Mouse (Mus musculus) kidney, postnatal 14 days (tissue): ENCODE measurements at regions not wholly inside any gene's neighbourhood (a gene's known extent, or its start where the extent isn't known, plus 50 kb on each side); places are given as distances from the start of the nearest gene placed in this dataset.

Source experiments
- DNase-seq: peaks from one replicate; pipeline ENCODE4 v3.0.0; 2022; ENCODE audit warnings: mixed read lengths

DNA sequence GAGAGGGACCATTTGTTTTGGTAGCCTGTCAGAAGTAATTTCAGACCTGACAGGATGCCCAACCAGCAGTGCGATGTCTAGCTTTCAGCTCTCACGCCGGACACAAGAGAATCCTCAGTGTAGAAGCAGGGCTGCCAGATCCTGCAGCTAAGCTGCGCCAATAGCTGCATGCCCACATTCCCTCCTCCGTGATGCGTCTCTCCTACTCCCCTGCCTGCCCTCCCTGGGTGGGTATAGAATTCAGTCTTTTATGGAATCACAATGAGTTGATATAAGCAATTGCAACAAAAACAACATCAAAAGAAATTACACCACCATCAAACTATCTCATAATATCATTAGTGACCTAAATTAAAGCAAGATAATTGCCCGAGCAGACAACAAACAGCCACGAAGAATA lies 587.1 kb downstream of the Ofcc1 start:
- peak; percentile 3 for DNase-seq

DNA sequence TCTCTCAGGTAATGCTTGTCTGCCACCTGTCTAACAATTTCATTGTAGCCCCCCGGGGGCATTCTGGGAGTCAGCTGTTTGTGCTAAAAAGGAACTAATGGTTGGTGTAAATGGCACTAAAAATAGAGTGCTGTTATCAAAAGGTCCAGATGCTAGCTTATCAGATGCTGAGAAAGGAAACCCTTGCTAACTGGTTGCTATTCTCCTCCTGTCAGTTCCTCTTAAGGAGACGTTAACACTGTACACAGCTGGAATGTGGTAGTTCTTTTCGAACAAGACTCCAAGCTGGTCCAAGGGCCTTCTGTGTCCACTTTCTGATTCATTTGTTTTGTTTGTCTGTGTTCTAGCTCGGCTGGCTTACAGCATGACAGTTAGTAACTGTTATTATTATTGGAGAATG lies 592.0 kb downstream of the Ofcc1 start:
- no peak for DNase-seq

DNA sequence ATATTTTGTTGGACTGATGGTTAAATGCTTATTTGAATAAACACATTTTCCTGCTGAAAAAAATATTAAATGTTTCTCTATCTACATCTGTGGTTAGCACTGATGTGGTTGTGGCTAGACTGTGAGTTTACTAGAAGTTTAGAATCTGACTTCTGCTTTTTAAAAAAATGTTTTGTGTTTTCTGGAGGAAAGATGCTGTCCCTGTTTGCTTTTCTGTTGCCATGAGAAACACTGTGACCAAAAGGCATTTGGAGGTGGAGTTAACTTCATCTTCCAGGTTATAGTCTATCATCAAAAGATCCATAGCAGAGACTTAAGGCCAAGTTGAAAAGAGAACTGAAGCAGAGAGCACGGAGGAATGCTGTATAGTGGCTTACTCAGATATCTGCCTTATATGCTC lies 594.4 kb downstream of the Ofcc1 start:
- DNase-seq, result no peak
